Mouse (Mus musculus) heart, adult 2 months (tissue): ENCODE measurements around the gene Dlat. TPM values are rescaled to one million over a fixed set of nuclear protein-coding genes. Genes with fewer than 3 reads are reported as not detected.

Experiments used
- DNase-seq, 2 experiments: peaks; one replicate each; pipeline ENCODE4 v3.0.0; 2021
- H3K27ac ChIP-seq: fragments of 200-600 bp; 2 replicates; pipeline ENCODE4 v1.8.1; 2022
- H3K27me3 ChIP-seq: fragments of 200-500 bp; 2 replicates; pipeline ENCODE4 v1.6.1; 2012; ENCODE audit warnings: mild to moderate bottlenecking, low read length, inconsistent platforms, mixed read lengths; ENCODE audit not compliant: control insufficient read depth, insufficient read depth
- H3K36me3 ChIP-seq: fragments of 200-500 bp; 2 replicates; pipeline ENCODE4 v1.6.1; 2012; ENCODE audit warnings: low read length, inconsistent platforms; ENCODE audit not compliant: control insufficient read depth, insufficient read depth
- H3K4me1 ChIP-seq: fragments of 200-500 bp; 2 replicates; pipeline ENCODE4 v1.6.1; 2011; ENCODE audit warnings: low read length; ENCODE audit not compliant: control insufficient read depth, insufficient read depth
- H3K4me3 ChIP-seq: fragments of 200-600 bp; 2 replicates; pipeline ENCODE4 v1.8.1; 2022
- H3K79me2 ChIP-seq: fragments of 200-500 bp; replicated peaks from 2 replicates; pipeline ENCODE4 v1.6.1; 2012; ENCODE audit warnings: mild to moderate bottlenecking, inconsistent platforms, low read length, moderate library complexity, mixed read lengths; ENCODE audit not compliant: control insufficient read depth, insufficient read depth
- H3K9ac ChIP-seq: fragments of 200-500 bp; 2 replicates; pipeline ENCODE4 v1.6.1; 2012; ENCODE audit warnings: low read depth, mild to moderate bottlenecking, control low read depth, inconsistent platforms, low read length, mixed read lengths
- CTCF ChIP-seq: fragments of 200-600 bp; IDR thresholded peaks from 2 replicates; pipeline ENCODE4 v1.8.1; 2022; ENCODE audit warnings: antibody characterized with exemption, mild to moderate bottlenecking, moderate library complexity
- EP300 ChIP-seq: fragments of 200-500 bp; IDR thresholded peaks from 2 replicates; pipeline ENCODE4 v1.6.1; 2011; ENCODE audit warnings: low read depth, low read length, control low read depth; ENCODE audit not compliant: insufficient read depth
- POLR2A ChIP-seq: fragments of 200-500 bp; IDR thresholded peaks from 2 replicates; pipeline ENCODE4 v1.6.1; 2011; ENCODE audit warnings: mild to moderate bottlenecking, low read depth, low read length, control low read depth; ENCODE audit not compliant: insufficient read depth
- WGBS: fragments of 180-500 bp; shearing (Covaris S2); methylation state at CpG from one replicate; pipeline ENCODE4 v1.1.7; 2018; 5-methylcytosine and 5-hydroxymethylcytosine counted together
- intact Hi-C: fragments of 180-260 bp; cut with DNase I; formaldehyde crosslinking; loops from one replicate; pipeline ENCODE4 v1.15.1; 2025
- polyA plus RNA-seq: library from polyadenylated mRNA; depleted of rRNA; stranded (reverse); fragments of >200 nt; gene quantifications from 2 replicates; pipeline ENCODE4 v1.2.3, GENCODE M21; 2012
- total RNA-seq, 2 experiments: library from RNA; stranded (reverse); gene quantifications; 2 replicates each; pipeline ENCODE4 v1.2.3; 2021

Gene Dlat
- total and polyA plus RNA-seq, 3 experiments, result 175 to 415 (median 364) TPM

DNA sequence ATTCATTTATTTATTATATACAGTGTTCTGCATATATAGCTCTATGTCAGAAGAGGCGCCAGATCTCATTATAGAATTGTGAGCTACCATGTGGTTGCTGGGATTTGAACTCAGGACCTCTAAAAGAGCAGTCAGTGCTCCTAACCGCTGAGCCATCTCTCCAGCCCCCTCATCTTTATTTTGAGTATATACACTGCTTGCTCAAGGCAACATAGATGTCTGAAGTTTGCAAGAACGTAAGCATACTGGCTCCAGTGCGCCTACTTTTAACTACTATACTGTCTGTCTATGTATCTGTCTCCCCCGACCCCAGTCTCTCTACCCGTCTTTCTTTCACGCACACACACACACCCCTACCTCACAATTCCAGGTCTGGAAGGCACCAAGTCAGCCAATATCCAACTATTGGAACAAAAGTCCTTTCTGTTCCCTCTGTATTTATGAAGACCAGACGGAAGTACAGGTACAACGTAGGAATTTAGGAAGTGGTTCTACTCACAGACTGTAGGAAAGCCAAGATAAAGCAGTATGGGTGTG is 41.7 kb downstream of the Dlat start:
- 52% methylated on average over 9 of the region's 9 CpGs for WGBS
- TF ChIP-seq CTCF, result no peak
- no peak for TF ChIP-seq EP300
- no peak for TF ChIP-seq POLR2A
- Histone ChIP-seq H3K9ac (no peak overlapping the region), H3K79me2 (peaks cover 1% of the 10 kb centered on the region; the same call in 1 of the 2 replicates), H3K27me3 (no peaks in the 10 kb centered on the region), H3K36me3 (peaks cover 9% of the 10 kb centered on the region), H3K4me3 (peak overlapping the region; percentile 87), H3K4me1 (no peaks in the 10 kb centered on the region; the same call in 1 of the 2 replicates), H3K27ac (no peak overlapping the region; the same call in 1 of the 2 replicates)
- intact Hi-C loops, result no loop called here
- DNase-seq, result no peak

DNA sequence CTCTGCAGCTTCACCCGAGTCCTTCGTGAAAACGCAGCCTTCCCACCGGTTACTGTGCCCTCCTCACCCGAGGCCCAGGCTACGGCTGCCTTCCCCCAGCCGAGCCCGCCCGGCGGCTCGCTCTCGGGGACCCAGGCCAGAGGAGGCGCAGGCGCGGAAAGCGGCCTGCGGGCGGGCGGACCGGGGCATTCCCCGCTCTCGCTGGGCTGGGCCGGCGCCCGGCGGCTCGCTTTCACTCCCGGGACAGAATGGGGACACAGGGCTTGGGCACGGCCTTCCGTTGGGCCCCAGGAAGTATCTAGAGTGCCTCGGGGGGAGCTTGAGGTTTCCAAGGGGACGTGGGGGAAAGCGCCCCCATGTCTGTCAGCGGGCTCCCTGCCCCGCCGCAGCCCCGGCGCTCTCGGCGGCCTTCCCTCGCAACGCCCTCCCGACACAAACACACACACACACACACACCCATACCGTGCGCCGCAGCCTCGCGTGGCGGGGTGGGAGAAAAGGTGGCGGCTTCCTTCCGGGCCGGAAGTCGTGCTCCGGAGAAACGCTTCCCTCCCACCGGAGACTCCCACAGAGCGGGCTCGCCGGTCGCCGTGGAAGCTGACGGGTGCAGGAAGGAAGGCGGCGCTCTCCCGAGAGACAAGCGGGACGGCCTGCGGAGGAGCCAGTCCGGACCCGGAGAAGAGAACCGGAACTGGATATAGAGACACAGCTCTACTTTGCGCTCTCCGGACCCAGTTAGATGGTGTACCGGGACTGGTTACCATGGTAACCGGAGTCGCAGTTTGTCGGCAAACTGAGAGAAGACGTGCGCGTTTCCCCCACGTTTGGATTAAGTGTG is 42.6 kb downstream of the Dlat start, which contains the start of the genes Pih1d2 and Nkapd1:
TSS of gene Pih1d2 (plus strand) at position 556 of the 838 bp plus-strand sequence.
TSS of gene Nkapd1 (minus strand) at position 699 of the 838 bp plus-strand sequence.
- no peaks in the 10 kb centered on the region; the same call in 1 of the 2 replicates for H3K4me1 ChIP-seq
- no peaks in the 10 kb centered on the region for H3K27me3 ChIP-seq
- intact Hi-C loops, result no loop called here
- peak within 1 kb of the TSS; percentile 87 for H3K4me3 ChIP-seq
- H3K9ac ChIP-seq, result peak within 1 kb of the TSS; percentile 80
- H3K36me3 ChIP-seq, result peaks cover 9% of the 10 kb centered on the region
- DNase-seq, result peak; percentile 91 to 92
- peak within 1 kb of the TSS; percentile 87 for H3K27ac ChIP-seq
- under 1% methylated on average over 81 of the region's 81 CpGs for WGBS
- TF ChIP-seq EP300 (peak; percentile 60; the same call in 1 of the 2 replicates), POLR2A (peak; percentile 66; the same call in 1 of the 2 replicates), CTCF (peak; percentile 13)
- peaks cover 1% of the 10 kb centered on the region; the same call in 1 of the 2 replicates for H3K79me2 ChIP-seq

DNA sequence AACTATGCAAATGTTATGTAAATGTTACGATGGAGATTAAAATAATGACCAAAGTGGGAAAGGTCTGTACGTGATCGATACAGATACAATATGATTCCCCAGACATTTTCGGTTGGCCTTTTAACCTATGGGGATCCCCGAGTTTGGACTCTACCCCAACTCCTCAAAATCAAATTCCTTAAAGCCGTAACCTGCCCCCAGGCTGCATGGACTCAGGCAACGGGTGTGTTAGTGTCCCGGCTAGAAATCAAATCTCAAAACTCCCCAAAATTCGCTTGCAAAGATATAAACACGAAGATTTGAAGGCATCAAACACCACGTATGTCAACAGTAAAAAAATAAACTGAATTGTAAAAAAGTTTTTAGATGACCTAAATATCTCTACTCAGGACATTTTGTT is 43.4 kb downstream of the Dlat start:
- 33% methylated on average over 11 of the region's 11 CpGs for WGBS
- TF ChIP-seq EP300 (no peak), POLR2A (no peak), CTCF (no peak)
- Histone ChIP-seq H3K27ac (peak overlapping the region; percentile 87), H3K27me3 (no peaks in the 10 kb centered on the region), H3K79me2 (peaks cover 1% of the 10 kb centered on the region; the same call in 1 of the 2 replicates), H3K36me3 (peaks cover 9% of the 10 kb centered on the region), H3K4me3 (peak overlapping the region; percentile 87), H3K4me1 (no peaks in the 10 kb centered on the region; the same call in 1 of the 2 replicates), H3K9ac (peak overlapping the region; percentile 80)
- intact Hi-C loops, result no loop called here
- no peak for DNase-seq

DNA sequence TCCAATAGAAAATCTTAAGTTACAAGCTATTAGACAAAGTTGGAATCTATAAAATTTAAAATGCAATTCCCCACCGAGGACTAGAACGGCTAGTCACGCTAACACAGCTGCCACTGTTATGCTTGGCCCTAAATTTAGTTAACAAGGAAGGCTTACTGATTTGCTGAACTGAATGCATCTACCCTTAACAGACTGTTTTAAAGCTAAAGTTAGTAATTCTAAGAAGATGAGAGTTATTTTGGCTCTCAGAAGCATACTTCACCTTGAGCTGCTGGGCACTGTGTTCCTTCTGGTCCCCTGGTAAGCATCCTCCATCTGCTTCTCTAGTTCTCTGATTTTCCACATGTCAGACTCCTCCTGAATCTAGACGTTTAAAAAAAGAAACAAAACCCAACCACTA is 47.5 kb downstream of the Dlat start:
- no peaks in the 10 kb centered on the region for H3K27me3 ChIP-seq
- no peaks in the 10 kb centered on the region for H3K4me1 ChIP-seq
- DNase-seq, result no peak
- H3K79me2 ChIP-seq, result peaks cover 1% of the 10 kb centered on the region; the same call in 1 of the 2 replicates
- no peak overlapping the region for H3K27ac ChIP-seq
- whole genome bisulfite sequencing, result 69% methylated on average over 4 of the region's 4 CpGs
- no peak overlapping the region for H3K9ac ChIP-seq
- peaks cover 14% of the 10 kb centered on the region for H3K36me3 ChIP-seq
- no peak overlapping the region for H3K4me3 ChIP-seq
- intact Hi-C loops, result no loop called here
- TF ChIP-seq POLR2A (no peak), CTCF (no peak), EP300 (no peak)

DNA sequence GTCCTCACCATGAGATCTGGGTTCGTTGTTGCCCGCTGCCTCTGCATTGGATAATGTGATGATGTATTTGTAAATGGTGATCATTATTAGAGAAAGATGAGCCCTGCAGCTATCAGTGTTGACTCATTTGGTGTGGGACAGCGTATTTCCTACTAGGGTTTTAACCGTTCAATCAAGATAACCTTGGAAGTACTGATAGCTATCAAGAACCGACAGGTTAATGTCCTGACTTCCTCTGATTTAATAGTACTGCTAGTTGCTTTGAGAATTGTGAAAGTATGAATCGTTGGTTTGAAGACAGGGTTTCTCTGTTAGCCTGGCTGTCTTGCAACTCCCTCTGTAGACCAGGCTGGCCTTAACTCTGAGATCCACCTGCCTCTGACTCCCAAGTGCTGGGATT is 55.2 kb downstream of the Dlat start:
- Histone ChIP-seq H3K79me2 (peaks cover 2% of the 10 kb centered on the region; the same call in 1 of the 2 replicates), H3K27me3 (no peaks in the 10 kb centered on the region), H3K9ac (peak overlapping the region; percentile 85), H3K36me3 (peaks cover 9% of the 10 kb centered on the region), H3K4me1 (peaks cover 10% of the 10 kb centered on the region), H3K27ac (peak overlapping the region; percentile 93), H3K4me3 (peak overlapping the region; percentile 92)
- no peak for DNase-seq
- no peak for TF ChIP-seq EP300
- TF ChIP-seq POLR2A, result no peak
- TF ChIP-seq CTCF, result no peak
- WGBS, result 2% methylated on average over 6 of the region's 6 CpGs
- intact Hi-C loops, result loop anchor here (1.0 to 5.0 kb wide), 3 partner anchors 10 to 163 kb away; partner anchors contain the start of genes Dlat and Fdxacb1
